Mouse (Mus musculus): ENCODE data around the gene Tecta. TPM values are rescaled to one million over a fixed set of nuclear protein-coding genes. Genes with fewer than 3 reads are reported as not detected.

The Tecta gene
- polyA plus RNA-seq, 1 experiment from 2014 or later: 0.26 TPM

GRCm38 (mm10) chr9:42323238-42323637 is 76.5 kb downstream of the Tecta start:
- WGBS: 94% methylated on average over 8 of the region's 8 CpGs
- H3K9me3 ChIP-seq (ENCODE audit: control insufficient read depth, low read length): no peaks in the 10 kb centered on the region
- no peak overlapping the region for H3K4me3 ChIP-seq (replicated peaks; ENCODE audit: low read depth, low read length)
- ATAC-seq (ENCODE audit: low FRiP score, low TSS enrichment) (no peak), DNase-seq (no peak)
- H3K9ac ChIP-seq (replicated peaks; ENCODE audit: low read length): no peak overlapping the region
- H3K4me2 ChIP-seq (ENCODE audit: low read length): no peak overlapping the region
- H3K27ac ChIP-seq (replicated peaks; ENCODE audit: low read depth, low read length): no peak overlapping the region
- H3K4me1 ChIP-seq (ENCODE audit: control insufficient read depth, insufficient read depth, low read length): no peaks in the 10 kb centered on the region
- no peaks in the 10 kb centered on the region for H3K36me3 ChIP-seq (ENCODE audit: control insufficient read depth, insufficient read depth, low read length)
- H3K27me3 ChIP-seq (ENCODE audit: control insufficient read depth, insufficient read depth, low read length): peaks cover 3% of the 10 kb centered on the region; the same call in 1 of the 2 replicates

GRCm38 (mm10) chr9:42321442-42321841 is 78.3 kb downstream of the Tecta start:
- Histone ChIP-seq H3K4me3 (replicated peaks; ENCODE audit: low read depth, low read length) (no peak overlapping the region), H3K9ac (replicated peaks; ENCODE audit: low read length) (no peak overlapping the region), H3K27ac (replicated peaks; ENCODE audit: low read depth, low read length) (no peak overlapping the region), H3K4me2 (ENCODE audit: low read length) (no peak overlapping the region), H3K9me3 (ENCODE audit: control insufficient read depth, low read length) (no peaks in the 10 kb centered on the region), H3K36me3 (ENCODE audit: control insufficient read depth, insufficient read depth, low read length) (no peaks in the 10 kb centered on the region), H3K27me3 (ENCODE audit: control insufficient read depth, insufficient read depth, low read length) (peaks cover 3% of the 10 kb centered on the region; the same call in 1 of the 2 replicates), H3K4me1 (ENCODE audit: control insufficient read depth, insufficient read depth, low read length) (no peaks in the 10 kb centered on the region)
- WGBS: 88% methylated on average over 2 of the region's 2 CpGs
- DNase-seq: no peak
- no peak for ATAC-seq (ENCODE audit: low FRiP score, low TSS enrichment)

- 92% methylated on average over 7 of the region's 7 CpGs for WGBS
- H3K9me3 ChIP-seq (ENCODE audit: control insufficient read depth, low read length): no peaks in the 10 kb centered on the region
- peaks cover 3% of the 10 kb centered on the region; the same call in 1 of the 2 replicates for H3K27me3 ChIP-seq (ENCODE audit: control insufficient read depth, insufficient read depth, low read length)
- H3K9ac ChIP-seq (replicated peaks; ENCODE audit: low read length): no peak overlapping the region
- H3K4me3 ChIP-seq (replicated peaks; ENCODE audit: low read depth, low read length): no peak overlapping the region
- DNase-seq (no peak), ATAC-seq (ENCODE audit: low FRiP score, low TSS enrichment) (no peak)
- no peaks in the 10 kb centered on the region for H3K4me1 ChIP-seq (ENCODE audit: control insufficient read depth, insufficient read depth, low read length)
- H3K36me3 ChIP-seq (ENCODE audit: control insufficient read depth, insufficient read depth, low read length): no peaks in the 10 kb centered on the region
- no peak overlapping the region for H3K27ac ChIP-seq (replicated peaks; ENCODE audit: low read depth, low read length)
- H3K4me2 ChIP-seq (ENCODE audit: low read length): no peak overlapping the region
These were observed 79.1 kb downstream of the Tecta start for GRCm38 (mm10) chr9:42320616-42321015.

GRCm38 (mm10) chr9:42318455-42318987 is 81.2 kb downstream of the Tecta start:
- no peak for ATAC-seq (ENCODE audit: low FRiP score, low TSS enrichment)
- no peaks in the 10 kb centered on the region for H3K27me3 ChIP-seq (ENCODE audit: control insufficient read depth, insufficient read depth, low read length)
- H3K9ac ChIP-seq (replicated peaks; ENCODE audit: low read length): no peak overlapping the region
- no peaks in the 10 kb centered on the region for H3K4me1 ChIP-seq (ENCODE audit: control insufficient read depth, insufficient read depth, low read length)
- H3K27ac ChIP-seq (replicated peaks; ENCODE audit: low read depth, low read length): no peak overlapping the region
- DNase-seq: no peak
- no peaks in the 10 kb centered on the region for H3K9me3 ChIP-seq (ENCODE audit: control insufficient read depth, low read length)
- 85% methylated on average over 9 of the region's 9 CpGs for WGBS
- H3K4me2 ChIP-seq (ENCODE audit: low read length): no peak overlapping the region
- H3K4me3 ChIP-seq (replicated peaks; ENCODE audit: low read depth, low read length): no peak overlapping the region
- H3K36me3 ChIP-seq (ENCODE audit: control insufficient read depth, insufficient read depth, low read length): no peaks in the 10 kb centered on the region

- Histone ChIP-seq H3K9ac (replicated peaks; ENCODE audit: low read length) (no peak overlapping the region), H3K9me3 (ENCODE audit: control insufficient read depth, low read length) (no peaks in the 10 kb centered on the region), H3K4me3 (replicated peaks; ENCODE audit: low read depth, low read length) (no peak overlapping the region), H3K4me2 (ENCODE audit: low read length) (no peak overlapping the region), H3K27ac (replicated peaks; ENCODE audit: low read depth, low read length) (no peak overlapping the region), H3K36me3 (ENCODE audit: control insufficient read depth, insufficient read depth, low read length) (no peaks in the 10 kb centered on the region), H3K27me3 (ENCODE audit: control insufficient read depth, insufficient read depth, low read length) (no peaks in the 10 kb centered on the region), H3K4me1 (ENCODE audit: control insufficient read depth, insufficient read depth, low read length) (no peaks in the 10 kb centered on the region)
- DNase-seq (no peak), ATAC-seq (ENCODE audit: low FRiP score, low TSS enrichment) (no peak)
- 47% methylated on average over 3 of the region's 3 CpGs for WGBS
These were observed 82.4 kb downstream of the Tecta start for GRCm38 (mm10) chr9:42317337-42317736.

DNA sequence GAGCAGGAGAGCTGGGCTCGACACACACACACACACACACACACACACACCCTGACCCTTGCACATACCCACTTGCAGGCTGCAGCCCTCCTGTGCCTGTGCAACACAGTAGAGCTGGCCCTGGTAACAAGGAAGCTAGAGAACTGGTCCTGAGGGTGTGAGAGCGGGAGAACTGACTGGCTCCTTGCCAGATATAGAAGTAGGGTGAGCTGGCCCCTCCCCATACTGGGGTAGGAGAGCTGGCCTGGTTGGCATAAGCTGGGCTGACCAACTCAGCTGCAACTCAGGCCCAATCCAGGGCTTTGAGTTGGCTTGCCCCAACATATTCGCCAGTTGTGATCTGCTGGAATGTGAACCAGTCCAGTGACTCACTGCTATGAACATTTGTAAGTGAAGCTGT is 83.9 kb downstream of the Tecta start:
- Histone ChIP-seq H3K36me3 (ENCODE audit: control insufficient read depth, insufficient read depth, low read length) (no peaks in the 10 kb centered on the region), H3K4me2 (ENCODE audit: low read length) (no peak overlapping the region), H3K4me1 (ENCODE audit: control insufficient read depth, insufficient read depth, low read length) (no peaks in the 10 kb centered on the region), H3K9me3 (ENCODE audit: control insufficient read depth, low read length) (no peaks in the 10 kb centered on the region), H3K27ac (replicated peaks; ENCODE audit: low read depth, low read length) (no peak overlapping the region), H3K27me3 (ENCODE audit: control insufficient read depth, insufficient read depth, low read length) (no peaks in the 10 kb centered on the region), H3K9ac (replicated peaks; ENCODE audit: low read length) (no peak overlapping the region), H3K4me3 (replicated peaks; ENCODE audit: low read depth, low read length) (no peak overlapping the region)
- ATAC-seq (ENCODE audit: low FRiP score, low TSS enrichment) (no peak), DNase-seq (no peak)
- 79% methylated on average over 3 of the region's 3 CpGs for WGBS

GRCm38 (mm10) chr9:42314959-42315358 is 84.8 kb downstream of the Tecta start:
- peak; percentile 61 for DNase-seq

DNA sequence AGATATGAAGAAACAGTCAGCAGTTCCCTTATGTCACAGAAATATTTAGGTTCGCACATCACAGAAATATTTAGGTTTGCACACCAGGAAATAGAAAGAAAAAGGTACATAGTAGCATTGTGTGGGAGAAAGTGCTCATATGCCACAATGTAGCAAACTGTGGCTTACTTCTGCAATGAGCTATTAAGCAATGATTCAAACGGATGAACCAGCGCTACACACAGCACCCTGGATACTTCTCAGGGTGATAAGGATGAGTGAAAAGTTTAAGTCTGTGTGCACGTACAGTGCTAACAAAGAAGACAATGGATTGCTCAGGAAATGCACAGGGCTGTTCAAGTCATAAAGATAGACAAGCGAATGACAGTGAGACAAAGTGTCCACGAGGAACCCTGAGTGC is 85.3 kb downstream of the Tecta start:
- WGBS: 81% methylated on average over 6 of the region's 6 CpGs
- H3K36me3 ChIP-seq (ENCODE audit: control insufficient read depth, insufficient read depth, low read length): no peaks in the 10 kb centered on the region
- H3K4me1 ChIP-seq (ENCODE audit: control insufficient read depth, insufficient read depth, low read length): no peaks in the 10 kb centered on the region
- no peaks in the 10 kb centered on the region for H3K27me3 ChIP-seq (ENCODE audit: control insufficient read depth, insufficient read depth, low read length)
- H3K4me3 ChIP-seq (replicated peaks; ENCODE audit: low read depth, low read length): no peak overlapping the region
- no peak overlapping the region for H3K27ac ChIP-seq (replicated peaks; ENCODE audit: low read depth, low read length)
- DNase-seq: no peak
- H3K4me2 ChIP-seq (ENCODE audit: low read length): no peak overlapping the region
- no peak for ATAC-seq (ENCODE audit: low FRiP score, low TSS enrichment)
- H3K9ac ChIP-seq (replicated peaks; ENCODE audit: low read length): no peak overlapping the region
- no peaks in the 10 kb centered on the region for H3K9me3 ChIP-seq (ENCODE audit: control insufficient read depth, low read length)

More at GRCm38 (mm10) chr9:42314959-42315358, 84.8 kb downstream of the Tecta start:
- Histone ChIP-seq H3K27ac (replicated peaks; ENCODE audit: low read depth, low read length) (no peak overlapping the region), H3K9ac (replicated peaks; ENCODE audit: low read length) (no peak overlapping the region), H3K36me3 (ENCODE audit: control insufficient read depth, insufficient read depth, low read length) (no peaks in the 10 kb centered on the region), H3K9me3 (ENCODE audit: control insufficient read depth, low read length) (no peaks in the 10 kb centered on the region), H3K27me3 (ENCODE audit: control insufficient read depth, insufficient read depth, low read length) (no peaks in the 10 kb centered on the region), H3K4me3 (replicated peaks; ENCODE audit: low read depth, low read length) (no peak overlapping the region), H3K4me1 (ENCODE audit: control insufficient read depth, insufficient read depth, low read length) (no peaks in the 10 kb centered on the region), H3K4me2 (ENCODE audit: low read length) (no peak overlapping the region)
- ATAC-seq (ENCODE audit: low FRiP score, low TSS enrichment): no peak
- WGBS: 68% methylated on average over 4 of the region's 4 CpGs

DNA sequence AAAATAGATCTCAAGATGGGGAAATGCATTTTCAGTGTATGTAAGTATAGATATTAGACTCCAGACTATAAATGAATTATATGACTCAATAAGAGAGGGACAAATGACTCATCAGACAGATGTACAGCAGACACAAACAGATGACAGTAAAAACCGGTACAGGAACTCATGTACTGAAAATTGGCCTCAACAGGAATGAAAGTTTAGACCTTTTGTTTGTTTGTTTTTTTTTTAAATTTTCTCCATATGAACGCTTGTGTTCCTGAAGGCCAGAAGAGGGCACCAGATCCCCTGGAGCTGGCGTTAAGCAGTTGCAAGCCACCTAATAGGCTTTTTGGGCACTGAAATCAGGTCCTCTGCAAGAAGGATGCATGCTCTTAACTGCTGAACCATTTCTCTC is 85.9 kb downstream of the Tecta start:
- Histone ChIP-seq H3K9ac (replicated peaks; ENCODE audit: low read length) (no peak overlapping the region), H3K4me2 (ENCODE audit: low read length) (no peak overlapping the region), H3K27ac (replicated peaks; ENCODE audit: low read depth, low read length) (no peak overlapping the region), H3K9me3 (ENCODE audit: control insufficient read depth, low read length) (no peaks in the 10 kb centered on the region), H3K4me3 (replicated peaks; ENCODE audit: low read depth, low read length) (no peak overlapping the region), H3K27me3 (ENCODE audit: control insufficient read depth, insufficient read depth, low read length) (no peaks in the 10 kb centered on the region), H3K36me3 (ENCODE audit: control insufficient read depth, insufficient read depth, low read length) (no peaks in the 10 kb centered on the region), H3K4me1 (ENCODE audit: control insufficient read depth, insufficient read depth, low read length) (no peaks in the 10 kb centered on the region)
- no peak for ATAC-seq (ENCODE audit: low FRiP score, low TSS enrichment)
- DNase-seq: peak; percentile 72
- 23% methylated on average over 3 of the region's 3 CpGs for WGBS

All from midbrain, embryonic 14.5 days (tissue).